Mouse (Mus musculus): ENCODE data around the gene Lyst. TPM values are rescaled to one million over a fixed set of nuclear protein-coding genes. Genes with fewer than 3 reads are reported as not detected.

Lyst gene
- total RNA-seq, 2 experiments from 2014 or later, result 75.2 to 86.9 TPM

GRCm38 (mm10) chr13:13572941-13573340 is 17.3 kb upstream of the Lyst start:
- DNase-seq (ENCODE audit: low spot score in 2 of 2), result no peak

GRCm38 (mm10) chr13:13573572-13574257 is 16.5 kb upstream of the Lyst start:
- peak; percentile 32 to 69 for DNase-seq (ENCODE audit: low spot score in 2 of 2)

- peak; percentile 52 to 86 for DNase-seq (ENCODE audit: low spot score in 2 of 2)
Observed at GRCm38 (mm10) chr13:13574258-13574870, 15.8 kb upstream of the Lyst start.

- peak in 1 of 2 experiments; percentile 26 for DNase-seq (ENCODE audit: low spot score in 2 of 2)
Observed at GRCm38 (mm10) chr13:13575106-13575505, 15.1 kb upstream of the Lyst start.

GRCm38 (mm10) chr13:13576469-13577205 is 13.6 kb upstream of the Lyst start:
- DNase-seq (ENCODE audit: low spot score in 2 of 2), result no peak

- DNase-seq (ENCODE audit: low spot score in 2 of 2), result no peak
Observed at GRCm38 (mm10) chr13:13581988-13582387, 8.2 kb upstream of the Lyst start.

GRCm38 (mm10) chr13:13583473-13583872 is 6.7 kb upstream of the Lyst start:
- DNase-seq (ENCODE audit: low spot score in 2 of 2), result no peak

GRCm38 (mm10) chr13:13587653-13588184 is 2.5 kb upstream of the Lyst start:
- DNase-seq (ENCODE audit: low spot score in 2 of 2), result no peak

- no peak for DNase-seq (ENCODE audit: low spot score in 2 of 2)
Observed at GRCm38 (mm10) chr13:13588518-13588917, 1.7 kb upstream of the Lyst start.

GRCm38 (mm10) chr13:13589032-13589431 is 1.2 kb upstream of the Lyst start:
- DNase-seq (ENCODE audit: low spot score in 2 of 2), result no peak

- no peak for DNase-seq (ENCODE audit: low spot score in 2 of 2)
Observed at GRCm38 (mm10) chr13:13591892-13592291, 1.7 kb downstream of the Lyst start.

- DNase-seq (ENCODE audit: low spot score in 2 of 2), result no peak
Observed at GRCm38 (mm10) chr13:13596424-13597044, 6.3 kb downstream of the Lyst start.

- DNase-seq (ENCODE audit: low spot score in 2 of 2), result no peak
Observed at GRCm38 (mm10) chr13:13597896-13598295, 7.7 kb downstream of the Lyst start.

- DNase-seq (ENCODE audit: low spot score in 2 of 2), result no peak
Observed at GRCm38 (mm10) chr13:13601407-13601806, 11.2 kb downstream of the Lyst start.

GRCm38 (mm10) chr13:13606149-13606548 is 16.0 kb downstream of the Lyst start:
- no peak for DNase-seq (ENCODE audit: low spot score in 2 of 2)

GRCm38 (mm10) chr13:13608311-13608710 is 18.1 kb downstream of the Lyst start:
- DNase-seq (ENCODE audit: low spot score in 2 of 2), result no peak

- DNase-seq (ENCODE audit: low spot score in 2 of 2), result no peak
Observed at GRCm38 (mm10) chr13:13609655-13610054, 19.5 kb downstream of the Lyst start.

GRCm38 (mm10) chr13:13612882-13613281 is 22.7 kb downstream of the Lyst start:
- DNase-seq (ENCODE audit: low spot score in 2 of 2), result peak in 1 of 2 experiments; percentile 47

GRCm38 (mm10) chr13:13614235-13614634 is 24.0 kb downstream of the Lyst start:
- DNase-seq (ENCODE audit: low spot score in 2 of 2), result no peak

GRCm38 (mm10) chr13:13621456-13621855 is 31.3 kb downstream of the Lyst start:
- no peak for DNase-seq (ENCODE audit: low spot score in 2 of 2)

- DNase-seq (ENCODE audit: low spot score in 2 of 2), result no peak
Observed at GRCm38 (mm10) chr13:13622565-13622964, 32.4 kb downstream of the Lyst start.

Measured in layer of hippocampus, adult 18-20 months (tissue).